Mouse (Mus musculus): ENCODE measurements around the gene Tsen15. TPM values are rescaled to one million over a fixed set of nuclear protein-coding genes. Genes with fewer than 3 reads are reported as not detected.
A peak's percentile ranks its signal among the peaks of the same experiment; 100 is the strongest.
"Not testable (repeated sequence)": the region's sequence is repeated elsewhere in the genome, so short reads cannot be mapped to it uniquely, and the experiment has no call there.

Tsen15 gene
- polyA plus RNA-seq, 1 experiment from 2014 or later: 77.8 TPM

DNA sequence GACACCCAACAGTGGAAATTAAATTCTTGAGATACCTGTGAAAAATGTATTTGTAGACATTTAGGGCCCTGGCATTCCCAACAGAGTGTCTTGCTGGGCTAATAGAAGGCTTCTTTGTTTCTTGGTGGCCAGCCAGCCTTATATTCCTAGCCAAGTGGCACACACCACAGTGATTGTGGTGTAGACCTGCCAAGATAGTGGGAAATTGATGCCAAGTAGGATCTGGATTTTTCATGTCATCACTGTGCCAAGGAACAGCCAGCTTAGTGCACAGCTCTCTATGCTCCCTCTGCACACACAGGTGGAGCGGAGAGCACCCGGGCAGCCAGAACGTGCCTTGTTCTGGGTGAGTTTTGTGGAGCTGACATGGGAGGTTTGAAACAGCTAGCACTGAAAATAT, 24.2 kb upstream of the Tsen15 start:
- Histone ChIP-seq H3K4me1 (peaks cover 7% of the 10 kb centered on the region; the same call in 1 of the 2 replicates), H3K9ac (no peak overlapping the region), H3K36me3 (no peaks in the 10 kb centered on the region), H3K27ac (replicated peaks) (no peak overlapping the region), H3K4me3 (replicated peaks) (no peak overlapping the region), H3K27me3 (no peaks in the 10 kb centered on the region), H3K9me3 (replicated peaks) (no peaks in the 10 kb centered on the region), H3K4me2 (replicated peaks) (no peak overlapping the region)
- ATAC-seq (ENCODE audit: insufficient number of reproducible peaks, low FRiP score, low TSS enrichment, low read depth): no peak
- 79% methylated on average over 3 of the region's 3 CpGs for WGBS

- no peaks in the 10 kb centered on the region for H3K9me3 ChIP-seq (replicated peaks)
- no peaks in the 10 kb centered on the region for H3K36me3 ChIP-seq
- no peak overlapping the region for H3K27ac ChIP-seq (replicated peaks)
- no peak for ATAC-seq (ENCODE audit: insufficient number of reproducible peaks, low FRiP score, low TSS enrichment, low read depth)
- H3K4me2 ChIP-seq (replicated peaks): no peak overlapping the region
- H3K9ac ChIP-seq: no peak overlapping the region
- no peaks in the 10 kb centered on the region for H3K27me3 ChIP-seq
- peaks cover 7% of the 10 kb centered on the region; the same call in 1 of the 2 replicates for H3K4me1 ChIP-seq
- H3K4me3 ChIP-seq (replicated peaks): no peak overlapping the region
- WGBS: 77% methylated on average over 4 of the region's 4 CpGs
These were observed 22.9 kb upstream of the Tsen15 start for GRCm38 (mm10) chr1:152409356-152409755.

- Histone ChIP-seq H3K4me2 (replicated peaks) (peak overlapping the region; percentile 27), H3K27me3 (no peaks in the 10 kb centered on the region), H3K9ac (no peak overlapping the region), H3K27ac (replicated peaks) (no peak overlapping the region), H3K4me3 (replicated peaks) (0 out of 2 replicates have a peak overlapping the region, but pooled peaks have one; percentile 13), H3K4me1 (peaks cover 7% of the 10 kb centered on the region; the same call in 1 of the 2 replicates), H3K9me3 (replicated peaks) (no peaks in the 10 kb centered on the region), H3K36me3 (no peaks in the 10 kb centered on the region)
- 35% methylated on average over 22 of the region's 22 CpGs for WGBS
- no peak for ATAC-seq (ENCODE audit: insufficient number of reproducible peaks, low FRiP score, low TSS enrichment, low read depth)
These were observed 20.8 kb upstream of the Tsen15 start for GRCm38 (mm10) chr1:152407021-152407946.

GRCm38 (mm10) chr1:152400556-152401540, 14.4 kb upstream of the Tsen15 start:
- Histone ChIP-seq H3K27me3 (peaks cover 7% of the 10 kb centered on the region), H3K9ac (peak overlapping the region; percentile 49; the same call in 1 of the 2 replicates), H3K27ac (replicated peaks) (no peak overlapping the region; the same call in 1 of the 2 replicates), H3K9me3 (replicated peaks) (no peaks in the 10 kb centered on the region), H3K36me3 (no peaks in the 10 kb centered on the region), H3K4me1 (peaks cover 20% of the 10 kb centered on the region), H3K4me3 (replicated peaks) (peak overlapping the region; percentile 64), H3K4me2 (replicated peaks) (peak overlapping the region; percentile 95)
- WGBS: 10% methylated on average over 14 of the region's 14 CpGs
- peak; percentile 32 for ATAC-seq (ENCODE audit: insufficient number of reproducible peaks, low FRiP score, low TSS enrichment, low read depth)

DNA sequence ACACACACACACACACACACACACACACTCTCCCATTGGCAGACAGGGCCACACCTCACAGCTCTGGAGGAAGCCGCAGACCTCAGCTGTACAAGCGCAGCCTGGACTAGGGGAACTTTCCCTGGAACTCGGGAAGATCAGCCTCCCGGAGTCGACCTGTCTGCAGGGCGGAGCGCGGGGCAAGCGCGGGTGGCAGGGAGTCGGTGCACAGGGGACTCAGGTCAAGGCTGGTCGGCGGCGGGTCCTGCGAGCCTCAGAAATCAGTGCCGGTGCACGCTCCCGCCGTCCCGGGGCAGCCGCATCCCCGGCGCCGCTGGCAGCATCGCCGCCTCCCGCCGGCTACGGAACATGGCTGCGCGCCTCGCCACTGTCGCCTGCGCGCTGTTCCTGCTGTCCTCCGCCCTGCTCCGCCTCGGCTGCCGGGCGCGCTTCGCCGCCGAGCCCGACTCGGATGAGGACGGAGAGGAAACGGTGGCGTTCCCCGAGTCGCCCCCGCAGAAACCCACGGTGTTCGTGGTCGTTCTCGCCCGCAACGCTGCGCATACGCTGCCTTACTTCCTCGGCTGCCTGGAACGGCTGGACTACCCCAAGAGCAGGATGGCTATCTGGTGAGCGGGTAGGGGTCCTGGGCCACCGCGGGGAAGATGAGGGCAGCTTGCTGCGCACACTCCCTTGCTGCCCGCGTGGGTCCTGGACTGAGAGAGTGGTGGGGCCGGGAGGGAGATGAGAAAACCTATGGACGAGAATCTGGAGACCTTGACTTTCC, 13.5 kb upstream of the Tsen15 start, which contains the start of gene Colgalt2:
Colgalt2 (plus strand) TSS at position 41 of the 766 bp plus-strand sequence.
- H3K27me3 ChIP-seq: peaks cover 7% of the 10 kb centered on the region
- no peaks in the 10 kb centered on the region for H3K9me3 ChIP-seq (replicated peaks)
- H3K4me3 ChIP-seq (replicated peaks): peak within 1 kb of the TSS; percentile 64
- peak within 1 kb of the TSS; percentile 49 for H3K9ac ChIP-seq
- peak; percentile 80 for ATAC-seq (ENCODE audit: insufficient number of reproducible peaks, low FRiP score, low TSS enrichment, low read depth)
- H3K4me2 ChIP-seq (replicated peaks): peak within 1 kb of the TSS; percentile 95
- no peaks in the 10 kb centered on the region for H3K36me3 ChIP-seq
- WGBS: under 1% methylated on average over 69 of the region's 70 CpGs
- H3K4me1 ChIP-seq: peaks cover 20% of the 10 kb centered on the region
- H3K27ac ChIP-seq (replicated peaks): peak within 1 kb of the TSS; percentile 52; the same call in 1 of the 2 replicates

DNA sequence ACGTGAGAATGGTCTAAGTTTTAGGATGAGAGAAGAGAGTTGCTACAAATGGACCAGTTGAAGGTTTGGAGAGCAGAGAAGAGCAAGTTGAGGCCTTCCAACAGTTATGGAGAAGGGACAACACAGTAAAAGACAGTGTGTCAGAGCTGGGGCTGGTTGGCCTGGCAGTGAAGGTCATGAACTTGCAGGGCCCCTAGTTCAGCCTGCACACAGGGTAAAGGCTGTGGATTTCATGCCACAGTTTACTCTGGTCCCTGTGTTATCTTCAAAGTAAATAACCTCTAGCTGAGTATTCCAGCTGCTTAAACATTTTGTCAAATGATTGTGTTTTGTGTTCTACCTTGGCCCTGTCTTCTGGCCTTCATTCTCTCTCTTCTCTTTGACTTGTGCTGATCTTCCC, 12.2 kb upstream of the Tsen15 start:
- Histone ChIP-seq H3K27me3 (peaks cover 7% of the 10 kb centered on the region), H3K27ac (replicated peaks) (no peak overlapping the region), H3K36me3 (no peaks in the 10 kb centered on the region), H3K4me3 (replicated peaks) (no peak overlapping the region), H3K4me2 (replicated peaks) (no peak overlapping the region), H3K9ac (no peak overlapping the region), H3K9me3 (replicated peaks) (no peaks in the 10 kb centered on the region), H3K4me1 (peaks cover 20% of the 10 kb centered on the region)
- 67% methylated on average over 1 of the region's 1 CpGs for WGBS
- no peak for ATAC-seq (ENCODE audit: insufficient number of reproducible peaks, low FRiP score, low TSS enrichment, low read depth)

DNA sequence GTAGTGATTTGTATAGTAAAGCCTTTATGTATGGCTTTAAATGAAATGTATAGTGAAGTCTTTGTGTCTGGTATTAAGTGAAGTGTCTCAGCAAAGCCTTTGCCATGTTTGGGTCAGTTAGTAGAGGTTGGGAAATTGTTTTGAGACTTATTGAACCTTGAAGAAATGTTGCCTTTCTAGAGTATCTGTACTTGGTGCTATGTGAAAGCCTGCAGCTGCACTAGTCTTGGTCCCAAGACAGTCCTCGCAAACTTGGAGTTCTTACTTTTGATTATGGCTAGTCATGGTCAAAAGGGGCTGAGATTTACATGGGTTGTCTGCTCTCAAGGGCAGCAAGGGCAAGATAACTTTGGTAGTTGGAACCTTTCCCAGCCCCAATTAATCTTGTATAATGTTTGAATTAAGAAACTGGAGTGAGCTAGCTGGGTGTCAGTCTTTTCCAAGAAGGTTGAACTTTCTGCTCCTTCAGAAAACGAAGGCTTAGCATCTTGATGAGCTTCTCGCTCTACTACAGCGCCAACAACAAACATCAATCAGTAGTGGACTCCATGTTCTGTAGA, 8.5 kb upstream of the Tsen15 start:
- no peak overlapping the region for H3K9ac ChIP-seq
- 84% methylated on average over 4 of the region's 4 CpGs for WGBS
- H3K27ac ChIP-seq (replicated peaks): no peak overlapping the region
- H3K36me3 ChIP-seq: no peaks in the 10 kb centered on the region
- H3K4me3 ChIP-seq (replicated peaks): no peak overlapping the region
- no peaks in the 10 kb centered on the region for H3K9me3 ChIP-seq (replicated peaks)
- H3K27me3 ChIP-seq: no peaks in the 10 kb centered on the region; the same call in 1 of the 2 replicates
- 0 out of 2 replicates have a peak, but pooled peaks cover 5% of the 10 kb centered on the region for H3K4me1 ChIP-seq
- ATAC-seq (ENCODE audit: insufficient number of reproducible peaks, low FRiP score, low TSS enrichment, low read depth): no peak
- no peak overlapping the region for H3K4me2 ChIP-seq (replicated peaks)

DNA sequence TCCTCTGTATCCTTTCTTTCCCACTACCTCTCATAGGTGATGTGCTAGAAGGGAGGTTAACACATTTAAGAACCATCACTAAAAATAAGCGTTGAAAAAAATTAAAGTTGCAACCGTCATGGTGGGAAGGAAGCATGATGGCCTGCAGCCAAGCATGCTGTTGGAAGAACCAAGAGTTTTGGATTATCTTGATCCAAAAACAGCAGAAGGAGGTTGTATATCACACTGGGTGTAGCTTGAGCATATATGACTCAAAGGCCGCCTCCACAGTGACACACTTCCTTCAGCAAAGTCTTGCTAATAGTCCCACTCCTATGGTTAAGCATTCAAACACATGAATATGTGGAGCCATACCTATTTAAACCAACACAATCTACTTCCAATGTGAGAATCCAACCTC, 7.6 kb upstream of the Tsen15 start:
- Histone ChIP-seq H3K9ac (no peak overlapping the region), H3K36me3 (no peaks in the 10 kb centered on the region), H3K4me1 (no peaks in the 10 kb centered on the region), H3K27ac (replicated peaks) (no peak overlapping the region), H3K9me3 (replicated peaks) (no peaks in the 10 kb centered on the region), H3K27me3 (no peaks in the 10 kb centered on the region; the same call in 1 of the 2 replicates), H3K4me2 (replicated peaks) (no peak overlapping the region), H3K4me3 (replicated peaks) (no peak overlapping the region)
- no peak for ATAC-seq (ENCODE audit: insufficient number of reproducible peaks, low FRiP score, low TSS enrichment, low read depth)
- 90% methylated on average over 3 of the region's 3 CpGs for WGBS

GRCm38 (mm10) chr1:152389271-152389670, 2.8 kb upstream of the Tsen15 start:
- Histone ChIP-seq H3K27me3 (no peaks in the 10 kb centered on the region), H3K36me3 (no peaks in the 10 kb centered on the region), H3K4me3 (replicated peaks) (no peak overlapping the region), H3K27ac (replicated peaks) (no peak overlapping the region), H3K9ac (no peak overlapping the region), H3K9me3 (replicated peaks) (no peaks in the 10 kb centered on the region), H3K4me2 (replicated peaks) (no peak overlapping the region), H3K4me1 (0 out of 2 replicates have a peak, but pooled peaks cover 3% of the 10 kb centered on the region)
- ATAC-seq (ENCODE audit: insufficient number of reproducible peaks, low FRiP score, low TSS enrichment, low read depth): no peak

- ATAC-seq (ENCODE audit: insufficient number of reproducible peaks, low FRiP score, low TSS enrichment, low read depth); H3K36me3 ChIP-seq; H3K9me3 ChIP-seq (replicated peaks); H3K27me3 ChIP-seq; H3K27ac ChIP-seq (replicated peaks); H3K4me1 ChIP-seq: not testable (repeated sequence)
- 23% methylated on average over 2 of the region's 4 CpGs for WGBS
- peak overlapping the region; percentile 59 for H3K4me2 ChIP-seq (replicated peaks)
- peak overlapping the region; percentile 73 for H3K9ac ChIP-seq
- peak overlapping the region; percentile 85 for H3K4me3 ChIP-seq (replicated peaks)
These were observed 795 bp downstream of the Tsen15 start for GRCm38 (mm10) chr1:152385693-152386092.

All from embryonic facial prominence, embryonic 15.5 days (tissue).